Mouse (Mus musculus) layer of hippocampus, postnatal 36 days (tissue): ENCODE data around the gene Itm2b. TPM values are rescaled to one million over a fixed set of nuclear protein-coding genes. Genes with fewer than 3 reads are reported as not detected.
A peak's percentile ranks its signal among the peaks of the same experiment; 100 is the strongest.

Experiments used
- DNase-seq, 2 experiments: peaks; one replicate each; pipeline ENCODE4 v3.0.0; 2022
- total RNA-seq, 2 experiments: library from RNA; stranded (reverse); gene quantifications; 2 replicates each; pipeline ENCODE4 v1.2.3; 2021

The Itm2b gene
- total RNA-seq: 1,000 to 10,000 TPM in 1 of 2 experiments, 100 to 1,000 TPM in 1; 984 to 1,028 TPM

DNA sequence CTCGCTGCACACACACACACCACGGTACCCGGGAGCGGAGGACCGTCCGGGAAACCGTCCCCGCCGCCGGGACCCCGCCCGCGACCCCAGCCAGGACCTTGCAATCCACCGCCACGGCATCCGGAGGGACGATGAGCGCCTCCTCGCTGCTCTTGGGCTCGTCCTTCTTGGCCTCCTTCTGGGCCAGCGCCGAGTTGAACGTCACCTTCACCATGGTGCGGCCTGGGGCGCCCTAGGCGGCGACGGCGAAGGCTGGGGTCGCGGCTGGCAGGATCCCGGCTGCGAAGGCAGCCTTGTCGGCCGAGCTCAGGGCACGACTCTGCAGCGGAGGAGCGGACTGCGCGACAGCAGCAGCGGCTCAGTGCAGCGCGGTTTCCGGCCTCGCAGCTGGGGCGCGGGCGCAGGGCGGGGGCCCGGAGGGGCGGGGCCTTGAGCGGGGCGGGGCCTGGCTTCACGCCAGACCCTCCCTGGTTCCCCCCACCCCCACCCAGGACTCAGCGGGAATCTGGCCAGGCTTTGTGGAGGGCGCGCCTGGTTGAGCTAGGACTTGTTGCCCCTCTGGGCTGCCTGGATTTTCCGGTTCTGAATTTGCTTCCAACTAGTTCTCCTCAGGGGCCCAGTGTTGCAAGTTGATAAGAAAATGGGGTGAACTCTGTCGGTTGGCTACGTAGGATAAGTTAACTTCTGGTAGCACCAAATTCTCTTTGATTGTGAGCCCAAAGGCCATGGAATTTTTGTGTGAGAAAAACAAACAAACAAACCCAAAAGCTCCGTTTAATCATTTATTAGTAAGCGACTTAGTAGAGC, at the start of gene Itm2b:
Gene Itm2b, minus strand, starts transcription at position 377 of the 807 bp plus-strand sequence.
- DNase-seq: peak; percentile 84 to 85

DNA sequence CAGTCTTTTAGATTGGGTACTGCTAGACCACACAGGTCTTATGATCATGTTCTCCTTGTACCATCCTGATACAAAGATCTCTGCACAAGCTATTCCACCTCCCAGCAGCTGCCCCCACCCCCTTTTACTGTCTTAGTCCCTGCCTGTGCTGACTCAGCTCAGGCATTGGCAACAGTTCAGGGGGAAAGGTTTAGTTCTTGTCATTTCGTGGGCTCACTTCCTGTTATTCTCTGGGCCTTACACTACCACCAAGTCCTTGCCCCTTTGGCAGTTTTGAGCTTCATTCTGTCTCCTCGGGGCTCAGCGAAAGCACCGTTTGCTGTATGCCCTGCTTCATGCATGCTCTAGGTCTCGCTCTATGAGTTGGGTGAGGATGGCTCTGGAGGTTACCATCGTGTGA, 48.4 kb upstream of the Itm2b start:
- no peak for DNase-seq

GRCm38 (mm10) chr14:73430571-73430970, 45.5 kb upstream of the Itm2b start:
- DNase-seq: no peak

DNA sequence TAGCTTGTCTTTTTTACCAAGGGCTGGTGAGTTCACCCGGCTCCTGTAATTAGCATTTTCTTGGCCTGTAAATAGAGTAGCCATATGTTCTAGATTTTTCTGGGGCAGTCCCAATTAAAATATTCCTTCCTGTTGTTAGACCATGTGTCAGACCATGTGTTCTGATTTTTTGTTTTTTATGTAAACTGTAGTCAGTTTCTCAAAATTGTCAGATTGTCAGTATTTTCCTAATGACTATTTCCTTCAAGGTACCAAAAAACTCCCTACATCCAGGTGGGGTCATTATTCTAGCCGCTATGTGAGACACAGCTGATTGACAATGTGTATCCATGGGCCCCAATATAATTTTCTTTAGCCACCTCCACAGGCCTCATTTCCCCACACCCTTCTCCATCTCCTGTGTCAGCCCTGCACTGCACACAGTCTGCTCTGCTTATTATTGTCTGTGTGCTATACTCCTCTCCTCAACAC, 40.5 kb upstream of the Itm2b start:
- DNase-seq: no peak

- no peak for DNase-seq
These were observed 39.9 kb upstream of the Itm2b start for GRCm38 (mm10) chr14:73424961-73425360.

DNA sequence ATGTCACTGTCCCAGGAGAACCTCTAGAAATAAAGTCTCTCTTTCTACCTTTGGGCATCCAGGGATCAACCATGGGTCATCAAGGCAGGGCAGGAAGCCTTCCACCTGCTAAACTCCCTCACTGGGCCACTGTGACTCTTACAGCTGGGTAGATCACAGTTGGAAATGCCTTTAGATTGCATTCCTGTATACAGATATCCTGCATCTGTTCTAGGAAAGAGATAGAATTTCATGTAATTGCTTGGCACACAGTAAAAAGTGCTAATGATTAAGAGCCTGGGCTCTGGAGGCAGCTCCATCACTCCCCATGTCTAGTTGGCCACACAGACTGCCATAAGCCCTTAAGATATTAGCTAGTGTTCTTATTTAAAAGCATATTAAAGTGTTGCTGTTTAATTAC, 38.5 kb upstream of the Itm2b start:
- no peak for DNase-seq

- no peak for DNase-seq
These were observed 37.5 kb upstream of the Itm2b start for GRCm38 (mm10) chr14:73422621-73423020.

- DNase-seq: no peak
These were observed 36.5 kb upstream of the Itm2b start for GRCm38 (mm10) chr14:73421580-73421979.

- no peak for DNase-seq
These were observed 35.2 kb upstream of the Itm2b start for GRCm38 (mm10) chr14:73420138-73420745.

DNA sequence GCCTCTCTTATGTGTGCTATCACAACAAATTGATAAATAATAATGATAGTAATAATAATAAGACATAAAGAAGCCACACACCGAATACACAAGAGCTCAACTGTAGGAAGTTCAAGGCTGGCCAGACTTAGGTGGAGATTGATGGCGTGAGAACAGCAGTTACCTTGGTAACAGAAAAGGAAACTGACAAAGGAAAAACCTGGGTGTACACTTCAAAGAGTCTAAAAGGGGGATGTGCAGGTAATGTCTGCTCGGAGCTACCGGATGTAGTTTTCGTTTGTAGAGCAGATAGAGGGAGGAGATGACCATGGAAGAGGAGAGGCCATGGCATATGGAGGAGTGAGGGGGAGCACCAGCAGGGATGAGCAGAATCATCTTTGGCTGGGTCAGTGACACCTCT, 31.4 kb upstream of the Itm2b start:
- DNase-seq: no peak

- no peak for DNase-seq
These were observed 30.4 kb upstream of the Itm2b start for GRCm38 (mm10) chr14:73415376-73416035.

DNA sequence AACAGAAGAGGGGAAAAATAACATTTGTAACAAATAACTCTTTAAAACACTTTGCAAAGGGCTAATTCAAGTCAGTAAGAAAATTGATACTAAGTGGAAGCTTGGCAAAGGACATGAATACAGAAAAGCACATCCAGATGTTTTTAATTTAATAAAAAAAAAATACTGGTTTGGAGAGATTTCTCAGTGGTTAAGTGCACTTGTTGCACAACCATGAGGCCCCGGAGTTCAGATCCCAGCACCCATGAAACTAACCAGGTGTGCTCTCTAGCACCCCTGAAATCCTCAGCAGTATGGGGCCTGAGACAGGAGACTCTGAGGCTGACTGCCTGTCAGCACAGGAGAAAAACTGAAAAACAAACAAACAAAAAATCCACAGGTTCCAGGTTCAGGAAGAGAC, 26.6 kb upstream of the Itm2b start:
- DNase-seq: no peak

DNA sequence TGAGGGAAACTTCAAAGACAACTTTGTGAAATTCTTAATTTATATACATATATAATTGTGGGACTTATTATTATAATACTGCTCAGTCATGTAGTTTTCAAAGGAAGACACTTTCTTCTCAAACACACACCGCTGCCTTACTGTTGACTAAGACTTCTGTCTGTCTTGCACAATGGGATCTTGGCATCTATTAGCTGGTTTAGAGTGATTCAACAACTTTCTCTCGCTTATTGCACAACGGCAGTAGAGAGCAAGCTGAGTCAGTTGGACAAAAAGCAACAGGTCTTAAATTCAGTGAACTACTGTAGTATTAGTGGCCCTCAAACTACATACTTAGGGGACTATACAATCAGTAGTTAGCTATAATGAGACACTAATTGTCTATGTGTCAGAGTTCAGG, 25.0 kb upstream of the Itm2b start:
- no peak for DNase-seq

- no peak for DNase-seq
These were observed 23.2 kb upstream of the Itm2b start for GRCm38 (mm10) chr14:73408223-73408845.

- DNase-seq: no peak
These were observed 18.9 kb upstream of the Itm2b start for GRCm38 (mm10) chr14:73404016-73404415.

DNA sequence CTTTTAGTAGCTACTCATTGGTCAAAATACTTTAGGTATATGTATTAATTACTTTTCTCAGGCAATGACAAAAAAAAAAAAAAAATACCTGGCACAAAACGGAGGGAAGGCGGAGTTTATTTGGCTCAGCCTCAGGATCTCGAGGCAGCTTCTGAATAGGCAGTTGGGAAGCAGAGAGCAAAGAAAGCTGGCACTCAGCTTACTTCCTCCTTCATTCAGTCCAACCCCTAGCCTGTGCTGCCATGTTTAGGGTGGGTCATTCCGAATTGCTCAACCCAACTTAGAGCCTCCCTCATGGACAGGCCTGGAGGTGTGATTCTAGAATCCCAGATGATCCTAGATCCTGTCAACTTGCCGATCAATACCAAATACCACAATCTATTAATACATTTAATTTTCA, 18.3 kb upstream of the Itm2b start:
- DNase-seq: no peak

DNA sequence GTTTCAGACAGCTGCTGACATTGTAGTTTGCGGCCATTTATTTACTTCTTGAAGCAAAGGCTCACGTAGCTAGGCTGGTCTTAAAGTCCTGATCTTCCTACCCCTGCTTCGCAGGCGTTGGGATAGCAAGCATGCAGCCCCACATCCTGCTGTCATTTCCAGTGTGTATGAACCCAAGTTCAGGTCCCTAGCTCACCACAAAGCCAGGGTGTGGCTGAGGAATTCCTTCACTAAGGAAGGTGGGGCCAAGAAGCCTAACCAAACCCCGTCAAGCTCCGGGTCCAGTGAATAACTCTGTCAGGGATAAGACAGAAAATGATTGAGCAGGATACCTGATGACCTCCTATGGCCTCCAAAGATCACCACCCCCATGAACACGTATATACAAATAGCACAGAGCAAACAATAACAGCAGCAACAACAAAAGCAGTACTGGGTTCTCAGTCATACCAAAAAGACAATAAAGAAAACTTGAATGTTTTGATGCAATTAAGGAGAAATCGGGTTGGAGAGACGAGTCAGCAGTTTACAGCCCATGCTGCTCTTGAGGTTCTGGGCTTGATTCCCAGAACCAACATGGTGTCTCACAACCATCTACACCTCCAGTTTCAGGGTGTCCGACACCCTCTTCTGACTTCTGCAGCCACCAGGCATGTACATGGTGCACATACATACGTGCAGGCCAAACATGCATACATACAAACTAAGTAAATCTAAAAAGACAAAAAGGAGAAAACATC, 17.4 kb upstream of the Itm2b start:
- DNase-seq: no peak

DNA sequence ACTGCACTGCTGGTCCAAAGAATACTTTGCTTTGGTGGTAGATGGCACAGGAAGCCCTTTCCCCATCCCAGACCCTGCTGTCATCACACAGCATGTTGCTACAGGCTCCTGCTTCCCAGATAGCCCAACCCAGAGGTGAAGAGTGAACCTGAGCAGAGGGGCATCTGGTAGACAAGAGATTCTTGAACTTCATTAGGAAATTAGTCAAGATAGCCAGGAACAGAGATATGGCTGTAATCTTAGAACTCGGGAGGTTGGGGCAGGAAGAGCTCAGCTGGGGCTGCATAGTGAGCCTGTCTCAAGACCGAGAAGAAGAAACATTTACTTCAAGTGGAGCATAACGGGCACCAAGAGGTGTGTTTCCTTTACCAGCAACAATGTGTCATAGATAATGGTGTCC, 16.3 kb upstream of the Itm2b start:
- DNase-seq: no peak

GRCm38 (mm10) chr14:73399866-73400618, 15.0 kb upstream of the Itm2b start:
- DNase-seq: no peak

GRCm38 (mm10) chr14:73398367-73398996, 13.4 kb upstream of the Itm2b start:
- DNase-seq: no peak

DNA sequence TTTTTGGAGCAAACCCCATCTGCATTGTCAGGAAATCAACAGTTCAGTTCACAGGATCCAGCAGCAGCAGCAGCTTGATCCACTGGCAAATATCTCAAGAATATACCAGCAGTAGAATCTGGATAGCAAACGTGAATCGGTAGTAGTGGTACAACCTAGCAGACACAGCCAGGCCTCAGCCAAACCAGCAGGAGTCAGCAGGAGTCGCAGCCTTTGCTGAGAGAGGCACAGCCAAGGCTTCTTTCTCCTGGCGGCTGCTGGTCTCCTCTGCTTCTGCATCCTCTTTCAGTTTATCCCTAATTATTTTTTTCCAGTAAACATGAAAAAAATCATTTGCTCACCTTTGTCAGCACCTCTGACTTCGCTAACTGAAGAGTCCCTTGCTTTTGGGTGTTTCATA, 10.7 kb upstream of the Itm2b start:
- DNase-seq: no peak
